Mouse (Mus musculus) lung, postnatal 25 days (tissue): Measurements from ENCODE around the gene Pex1.
"Not testable (repeated sequence)": the region's sequence is repeated elsewhere in the genome, so short reads cannot be mapped to it uniquely, and the experiment has no call there.

Source experiments
- DNase-seq: peaks from one replicate; pipeline ENCODE4 v3.0.0; 2022; ENCODE audit warnings: low spot score

Gene Pex1

DNA sequence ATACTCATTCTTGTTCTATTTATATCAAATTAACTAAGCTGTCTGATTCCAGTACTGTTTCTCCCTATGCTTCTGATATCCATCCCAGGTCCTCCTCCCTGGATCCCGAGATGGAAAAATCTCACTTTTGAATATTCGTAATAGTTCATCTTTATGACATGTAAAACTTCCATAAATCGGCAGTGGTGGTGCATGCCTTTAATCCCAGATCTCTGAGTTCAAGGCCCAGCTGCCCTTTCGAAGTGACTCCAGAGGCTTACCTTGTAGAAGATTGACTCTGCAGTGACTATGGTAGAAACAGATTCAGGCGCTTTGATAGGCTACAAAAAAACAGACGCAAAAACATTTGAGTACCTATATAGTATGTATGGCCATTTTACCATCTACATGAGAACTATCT, 48.8 kb downstream of the Pex1 start:
- DNase-seq, result no peak

DNA sequence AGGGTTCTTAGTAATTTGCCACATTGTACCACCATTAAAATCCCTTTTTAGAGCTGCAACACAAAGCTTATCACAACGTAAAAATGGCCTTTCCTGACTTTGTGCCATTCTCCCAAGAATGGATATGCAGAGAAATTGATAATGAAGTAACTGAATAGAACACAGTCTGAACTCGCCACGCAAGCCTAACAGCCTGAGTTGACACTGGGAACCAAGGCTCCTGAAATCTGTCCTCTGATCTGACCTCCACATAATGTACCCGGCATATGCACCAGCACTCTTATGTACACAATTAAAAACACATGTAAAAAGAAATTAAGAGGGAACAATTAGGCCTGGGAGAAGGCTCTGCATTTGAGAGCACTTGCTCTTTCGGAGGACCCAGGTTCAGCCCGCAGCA, 49.5 kb downstream of the Pex1 start:
- DNase-seq, result no peak

DNA sequence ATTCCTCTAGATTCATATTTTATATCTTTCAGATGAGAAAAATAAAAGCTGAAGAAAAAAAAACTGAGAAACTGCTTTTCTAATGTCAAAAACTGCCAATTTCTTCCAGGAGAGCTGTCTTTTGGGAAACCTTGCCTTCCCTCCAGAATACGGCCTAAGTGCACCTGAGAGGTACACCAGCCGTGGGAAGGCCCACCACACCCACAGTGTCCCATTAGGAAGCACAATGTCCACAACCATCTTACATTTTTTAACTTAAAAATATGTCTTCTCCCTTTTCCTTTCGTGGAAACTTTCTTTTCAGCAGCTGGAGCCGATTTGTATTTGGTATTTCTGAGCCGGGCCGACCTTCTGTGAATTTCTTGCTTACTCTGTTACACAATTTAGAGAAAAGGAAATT, 50.7 kb downstream of the Pex1 start:
- no peak for DNase-seq

DNA sequence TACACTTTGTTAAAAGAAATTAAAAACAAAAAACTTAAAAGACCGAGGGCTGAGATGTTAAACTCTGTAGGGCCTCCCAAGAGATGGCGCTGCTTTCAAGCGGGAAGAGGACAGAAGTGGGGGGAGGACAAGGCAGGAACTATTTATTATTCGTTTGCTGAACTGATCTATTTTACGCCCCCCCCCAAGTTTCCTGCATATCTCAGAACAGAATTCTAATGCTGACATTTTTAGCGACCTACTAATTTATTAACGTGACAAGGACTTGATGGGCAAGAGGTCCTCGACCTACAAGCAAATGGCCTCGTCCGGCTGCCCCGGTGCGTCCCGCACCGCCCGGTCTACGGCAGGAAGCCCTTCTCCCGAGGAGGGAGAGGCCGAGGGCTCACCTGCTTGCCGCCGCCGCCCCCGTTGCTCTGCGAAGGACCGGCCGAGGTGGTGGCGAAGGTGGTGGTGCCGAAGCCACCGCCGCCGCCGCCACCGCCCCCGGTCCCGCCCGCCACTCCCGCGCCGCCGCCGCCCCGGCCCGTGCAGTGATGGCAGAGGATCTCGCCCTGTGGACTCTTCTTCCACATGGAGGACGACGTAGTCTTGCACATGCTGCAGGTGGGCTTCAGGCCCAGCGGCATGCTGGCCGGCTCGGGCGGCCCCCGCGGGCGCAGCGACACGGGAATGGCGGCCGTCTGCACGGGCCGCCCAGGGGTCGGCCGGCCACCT, 51.3 kb downstream of the Pex1 start:
- DNase-seq, result peak; percentile 62

DNA sequence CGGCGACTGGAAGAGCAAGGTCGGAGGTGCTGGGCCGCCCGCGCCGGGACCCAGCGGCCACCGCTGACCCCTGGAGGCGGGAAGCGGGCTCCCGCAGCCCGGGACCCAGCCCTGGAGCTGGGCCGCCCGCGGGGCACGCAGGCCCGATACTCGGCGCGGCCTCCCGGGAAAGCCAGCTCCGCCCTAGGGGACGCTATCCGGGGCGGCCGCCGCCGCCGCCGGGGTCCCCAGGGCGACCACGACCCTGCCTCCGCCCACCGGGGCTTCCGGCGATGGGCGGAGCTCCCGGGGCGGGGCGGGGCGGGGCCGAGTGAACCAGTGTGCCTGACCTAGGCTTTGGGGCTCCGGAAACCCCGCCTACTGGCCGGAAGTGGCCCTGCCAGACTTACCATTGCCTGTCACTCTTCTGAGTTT, 51.8 kb downstream of the Pex1 start:
- DNase-seq, result peak; percentile 95

DNA sequence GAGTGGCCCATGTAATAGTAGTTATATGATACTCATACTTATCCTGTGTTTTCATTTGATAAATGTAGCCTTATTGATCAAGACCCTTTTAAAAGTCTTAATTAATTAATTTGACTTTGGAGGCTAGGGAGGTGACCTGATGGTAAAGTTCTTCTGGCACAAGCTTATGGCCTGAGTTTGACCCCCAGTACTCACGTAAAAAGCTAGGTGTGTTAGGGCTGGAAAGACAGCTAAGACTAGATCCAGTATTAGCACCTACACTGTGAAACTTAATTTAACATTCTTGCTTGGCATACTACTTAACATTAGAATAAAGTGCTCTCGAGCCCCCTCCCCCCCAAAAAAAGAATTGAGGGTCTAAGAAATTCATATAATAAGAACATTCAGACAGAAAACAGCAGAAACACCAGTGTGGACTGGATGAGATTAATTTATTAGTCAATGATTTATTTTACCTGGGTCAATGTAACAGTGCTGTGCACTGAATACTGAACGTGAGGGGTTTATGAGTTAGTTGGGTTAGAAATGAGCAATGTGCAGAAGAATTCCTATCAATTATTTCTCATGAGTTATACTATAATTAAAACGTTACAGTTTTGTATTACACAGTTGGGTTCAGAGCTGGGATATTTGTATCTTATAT, 52.5 kb downstream of the Pex1 start:
- DNase-seq, result no peak

DNA sequence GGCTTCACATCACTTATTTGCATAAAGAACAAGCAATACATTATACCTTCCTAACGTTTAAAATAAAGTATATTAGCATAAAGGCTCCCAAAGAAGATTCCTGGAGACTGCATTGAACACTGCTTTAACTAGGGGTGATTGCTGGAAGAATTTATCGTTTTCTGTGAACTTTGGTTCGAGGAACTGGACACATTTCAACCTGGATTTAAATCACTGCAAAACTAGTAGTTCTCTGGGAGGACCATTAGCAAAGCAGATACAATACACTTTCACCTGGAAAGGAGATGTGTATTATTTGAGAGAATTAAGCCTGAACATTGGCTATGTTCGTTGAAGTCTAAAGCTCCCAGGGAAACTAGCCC, 53.0 kb downstream of the Pex1 start:
- no peak for DNase-seq

DNA sequence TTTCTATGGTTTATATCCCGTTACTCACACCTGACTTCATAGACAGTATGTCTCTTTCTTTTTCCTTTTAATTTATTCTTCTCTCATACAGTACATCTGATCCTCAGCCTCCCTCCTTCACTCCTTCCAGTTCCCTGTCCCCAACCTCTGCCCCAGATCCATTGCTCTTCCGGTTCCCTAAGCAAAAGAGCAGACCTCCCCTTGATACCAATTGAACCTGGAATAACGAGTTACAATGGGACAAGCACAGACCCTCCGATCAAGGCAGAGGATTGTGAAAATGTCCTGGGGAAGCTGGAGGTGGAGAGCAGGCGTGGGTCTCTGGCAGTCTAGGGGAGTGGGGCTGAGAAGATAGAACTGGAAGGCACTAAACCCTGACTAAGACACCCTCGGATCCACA, 55.0 kb downstream of the Pex1 start, which contains the start of gene Tmbim7:
Tmbim7 (plus strand) TSS at position 301 of the 400 bp plus-strand sequence.
- no peak for DNase-seq

DNA sequence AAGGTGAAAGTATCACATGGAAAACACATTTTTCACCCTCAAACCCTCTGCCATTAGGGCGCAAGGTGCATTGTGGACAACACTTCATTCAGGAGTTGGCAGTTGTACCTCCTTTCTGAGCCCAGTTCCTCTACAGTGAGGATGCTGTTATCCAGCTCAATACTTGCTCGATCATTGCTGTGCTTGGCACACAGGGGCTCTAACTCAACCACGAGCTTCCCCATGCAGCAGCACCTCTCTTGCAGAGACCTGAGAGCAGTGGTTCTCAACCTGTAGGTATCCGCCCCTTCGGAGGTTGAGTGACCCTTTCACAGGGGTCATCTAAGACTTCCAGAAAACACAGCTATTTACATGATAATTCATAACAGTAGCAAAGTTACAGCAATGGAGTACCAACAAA, 55.8 kb downstream of the Pex1 start:
- no peak for DNase-seq

DNA sequence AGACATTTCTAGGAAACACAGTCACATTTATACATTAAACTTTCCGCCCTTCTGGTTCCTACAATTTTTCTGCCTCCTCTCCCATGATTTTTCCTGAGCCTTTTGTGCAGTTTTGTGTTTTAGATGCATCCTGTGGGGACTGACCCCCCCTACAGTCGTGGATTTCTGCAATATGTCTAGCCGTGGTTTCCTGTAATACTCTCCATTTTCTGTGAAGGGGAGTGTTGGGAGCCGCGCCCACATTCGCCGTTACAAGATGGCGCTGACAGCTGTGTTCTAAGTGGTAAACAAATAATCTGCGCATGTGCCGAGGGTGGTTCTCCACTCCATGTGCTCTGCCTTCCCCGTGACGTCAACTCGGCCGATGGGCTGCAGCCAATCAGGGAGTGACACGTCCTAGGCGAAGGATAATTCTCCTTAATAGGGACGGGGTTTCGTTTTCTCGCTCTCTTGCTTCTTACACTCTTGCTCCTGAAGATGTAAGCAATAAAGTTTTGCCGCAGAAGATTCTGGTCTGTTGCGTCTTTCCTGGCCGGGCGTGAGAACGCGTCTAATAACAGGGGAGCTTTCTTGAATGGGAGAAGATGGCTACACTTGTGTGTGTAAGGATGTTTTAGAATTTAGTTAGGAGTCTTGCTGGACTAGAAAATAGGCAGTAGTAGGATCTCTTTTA, 57.2 kb downstream of the Pex1 start:
- DNase-seq, result not testable (repeated sequence)

DNA sequence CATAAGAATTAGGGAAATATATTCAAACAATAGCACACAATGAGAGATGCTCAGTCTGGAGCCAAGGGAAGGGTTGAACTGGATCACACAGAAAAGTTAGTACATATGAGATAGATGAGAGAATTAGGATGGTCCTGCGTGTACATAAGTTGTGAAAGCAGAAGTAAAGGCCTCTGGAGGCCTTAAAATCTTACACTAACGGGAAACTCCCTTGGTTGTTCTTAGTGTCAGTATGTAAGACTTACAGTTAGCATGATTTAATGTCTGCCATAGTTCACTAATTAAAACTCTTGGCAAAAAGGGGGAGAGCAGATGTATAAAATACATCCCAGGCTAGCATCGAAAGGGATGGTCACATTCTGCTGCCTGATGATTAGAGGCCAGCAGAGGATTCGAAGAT, 57.9 kb downstream of the Pex1 start:
- DNase-seq, result no peak

DNA sequence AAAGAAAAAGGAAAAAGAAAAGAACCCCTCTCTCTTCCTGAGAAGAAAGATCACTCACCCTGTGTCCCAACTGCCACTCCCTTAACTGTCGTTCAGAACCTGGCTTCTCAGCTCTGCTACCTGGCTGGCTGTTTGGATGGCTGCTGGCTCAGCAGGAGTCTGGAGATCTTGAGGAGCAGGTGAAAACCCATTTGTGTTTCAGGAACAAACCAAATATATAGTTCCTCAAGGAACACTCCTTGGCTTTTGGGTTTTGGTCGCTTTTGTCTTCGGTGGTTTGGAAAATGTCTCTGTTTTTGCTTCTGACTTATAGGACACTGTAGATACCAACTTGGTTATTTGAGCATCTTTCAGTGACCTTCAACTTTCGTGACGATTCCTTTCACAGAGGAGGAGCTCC, 61.2 kb downstream of the Pex1 start, which contains the start of gene Gatad1:
Gatad1 (minus strand) TSS at position 101 of the 400 bp plus-strand sequence.
- no peak for DNase-seq

DNA sequence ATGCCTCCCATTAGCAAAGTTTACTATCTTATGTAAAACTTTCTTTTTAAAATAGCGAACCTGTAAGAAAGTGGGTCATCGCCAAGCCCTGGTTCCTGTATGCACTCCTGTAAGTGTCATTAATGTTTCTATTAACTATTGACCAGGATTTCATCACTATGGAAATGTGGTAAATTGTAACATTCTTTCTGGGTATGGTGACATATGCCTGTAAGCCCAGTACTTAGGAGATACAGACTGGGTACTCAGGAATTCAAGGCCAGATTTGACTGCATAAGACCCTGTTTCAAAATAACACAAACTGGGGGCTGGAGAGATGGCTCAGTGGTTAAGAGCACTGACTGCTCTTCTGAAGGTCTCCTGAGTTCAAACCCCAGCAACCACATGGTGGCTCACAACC, 69.4 kb downstream of the Pex1 start:
- DNase-seq, result no peak

DNA sequence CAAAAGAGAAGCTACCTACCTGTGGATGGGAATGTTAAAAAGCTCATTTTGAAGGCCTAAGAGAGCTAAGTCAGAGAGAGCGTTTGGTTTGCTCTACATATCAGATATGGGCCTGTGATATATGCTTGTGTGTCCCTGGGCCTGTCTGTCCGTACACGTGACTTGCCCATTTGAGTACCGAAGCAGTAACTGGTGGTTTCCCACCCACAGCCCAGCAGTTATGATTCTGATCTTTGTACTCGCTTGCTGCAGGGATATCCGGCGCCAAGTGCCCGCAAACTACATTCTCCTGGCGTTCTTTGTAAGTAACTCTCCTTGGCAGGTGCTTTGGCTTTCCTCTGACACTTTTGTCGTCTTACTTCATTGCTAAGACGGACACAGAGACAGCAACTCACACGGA, 70.7 kb downstream of the Pex1 start:
- no peak for DNase-seq

DNA sequence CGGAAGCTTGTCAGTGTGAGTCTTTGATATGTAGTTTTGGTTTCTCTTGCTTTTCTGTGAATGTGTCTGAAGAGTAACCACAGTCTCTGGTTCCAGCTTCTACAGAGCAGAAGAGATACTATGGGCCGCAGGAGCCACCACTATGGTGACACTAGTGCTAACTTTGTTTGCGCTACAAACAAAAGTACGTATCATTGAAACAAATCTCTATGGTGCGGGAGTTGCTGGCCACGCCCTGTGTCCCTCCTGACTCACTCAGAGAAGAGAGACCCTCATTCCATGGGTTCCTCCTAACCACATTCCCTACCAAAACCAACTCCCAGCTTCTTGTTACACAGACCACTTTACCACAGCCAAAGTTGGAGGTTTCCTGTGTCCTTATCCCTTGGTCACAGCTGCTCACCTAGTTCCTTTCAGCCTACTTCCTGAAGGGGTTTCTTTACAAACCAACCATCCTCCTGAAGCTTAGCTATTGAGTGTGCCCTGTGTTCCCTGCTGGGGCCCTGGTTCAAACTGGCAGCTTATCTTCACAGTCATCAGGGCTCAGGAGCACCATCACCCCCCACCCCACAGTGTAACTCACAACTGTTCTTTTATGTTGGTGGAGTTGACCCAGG, 74.2 kb downstream of the Pex1 start:
- DNase-seq, result no peak
